Comparison of ENCODE assay signal across 10 mouse cellular contexts in genomic region chr3:50369791-50370190, GRCm38 (mm10).
"Had no signal": no experiment of that assay in that cellular context is flagged by ENCODE, and none has a peak within 500 bp of the region (broad histone marks: within the 10 kb centered on the region; RNA-seq: fewer than 3 reads in every experiment).

No protein-coding gene starts in this region.

- DNase-seq: lung, adult 2 months; lung, postnatal 14 days; lung, postnatal 36 days; right cerebral cortex, postnatal 14 days; thymus, adult 2 months; thymus, postnatal 25 days; thymus, postnatal 4 days had no signal

- ATAC-seq: lung, postnatal 0 days; midbrain, embryonic 13.5 days; midbrain, embryonic 15.5 days had no signal
